Mouse (Mus musculus) frontal cortex, postnatal 36 days (tissue): ENCODE results near the gene Twsg1.

ENCODE experiments used
- DNase-seq, 2 experiments: peaks; one replicate each; pipeline ENCODE4 v3.0.0; 2022; ENCODE audit warnings: low spot score in 2 of 2

Twsg1 gene

GRCm38 (mm10) chr17:65931525-65931924 lies 19.5 kb downstream of the Twsg1 start:
- no peak for DNase-seq

- peak; percentile 62 to 79 for DNase-seq
These were observed 20.1 kb downstream of the Twsg1 start for GRCm38 (mm10) chr17:65930960-65931359.

GRCm38 (mm10) chr17:65930158-65930826 lies 20.7 kb downstream of the Twsg1 start:
- DNase-seq: no peak

- DNase-seq: no peak
These were observed 21.6 kb downstream of the Twsg1 start for GRCm38 (mm10) chr17:65929319-65929978.

- peak in 1 of 2 experiments; percentile 28 for DNase-seq
These were observed 23.9 kb downstream of the Twsg1 start for GRCm38 (mm10) chr17:65927077-65927476.

GRCm38 (mm10) chr17:65924218-65924617 lies 26.8 kb downstream of the Twsg1 start:
- DNase-seq: no peak

- no peak for DNase-seq
These were observed 29.1 kb downstream of the Twsg1 start for GRCm38 (mm10) chr17:65921975-65922374.

GRCm38 (mm10) chr17:65919235-65919634 lies 31.8 kb downstream of the Twsg1 start:
- no peak for DNase-seq

- DNase-seq: peak; percentile 77 to 78
These were observed 34.8 kb downstream of the Twsg1 start for GRCm38 (mm10) chr17:65916135-65916668.

- DNase-seq: no peak
These were observed 36.9 kb downstream of the Twsg1 start for GRCm38 (mm10) chr17:65914083-65914482.

GRCm38 (mm10) chr17:65912202-65912601 lies 38.8 kb downstream of the Twsg1 start:
- DNase-seq: no peak

- no peak for DNase-seq
These were observed 39.5 kb downstream of the Twsg1 start for GRCm38 (mm10) chr17:65911285-65912069.

GRCm38 (mm10) chr17:65908270-65908669 lies 42.8 kb downstream of the Twsg1 start:
- DNase-seq: no peak

GRCm38 (mm10) chr17:65906895-65907401 lies 44.1 kb downstream of the Twsg1 start:
- DNase-seq: no peak

GRCm38 (mm10) chr17:65906313-65906894 lies 44.6 kb downstream of the Twsg1 start:
- DNase-seq: no peak

GRCm38 (mm10) chr17:65905241-65905640 lies 45.8 kb downstream of the Twsg1 start:
- no peak for DNase-seq

- DNase-seq: peak in 1 of 2 experiments; percentile 68
These were observed 47.2 kb downstream of the Twsg1 start for GRCm38 (mm10) chr17:65903826-65904225.

GRCm38 (mm10) chr17:65903011-65903410 lies 48.0 kb downstream of the Twsg1 start:
- no peak for DNase-seq

- DNase-seq: no peak
These were observed 48.7 kb downstream of the Twsg1 start for GRCm38 (mm10) chr17:65902281-65902680.

- no peak for DNase-seq
These were observed 55.0 kb downstream of the Twsg1 start for GRCm38 (mm10) chr17:65896016-65896415.

- no peak for DNase-seq
These were observed 61.5 kb downstream of the Twsg1 start for GRCm38 (mm10) chr17:65889476-65889875.

- DNase-seq: no peak
These were observed 64.5 kb downstream of the Twsg1 start for GRCm38 (mm10) chr17:65886571-65886970.
